Mouse (Mus musculus) adrenal gland, postnatal 10 days (tissue): Measurements from ENCODE around the gene Fsd1l. TPM values are rescaled to one million over a fixed set of nuclear protein-coding genes. Genes with fewer than 3 reads are reported as not detected.

Source experiments
- DNase-seq: peaks from one replicate; pipeline ENCODE4 v3.0.0; 2021; ENCODE audit warnings: mixed read lengths
- total RNA-seq, 2 experiments: library from RNA; stranded (reverse); gene quantifications; 2 replicates each; pipeline ENCODE4 v1.2.3; 2021

Fsd1l gene
- total RNA-seq, 2 experiments from 2014 or later, result 9.5 to 15.9 TPM

GRCm38 (mm10) chr4:53738956-53739616 lies 107.8 kb downstream of the Fsd1l start:
- peak; percentile 57 for DNase-seq

- no peak for DNase-seq
Measured at GRCm38 (mm10) chr4:53749831-53750230, 118.6 kb downstream of the Fsd1l start.

GRCm38 (mm10) chr4:53750391-53751120 lies 119.3 kb downstream of the Fsd1l start:
- DNase-seq, result no peak

Other genes starting within 250 kb of the Fsd1l start
- 10 to 100 TPM; 69.5 to 75.8 TPM for gene Slc44a1, start 191.1 kb upstream of the Fsd1l start, total RNA-seq
- 10 to 100 TPM; 14.2 to 18.1 TPM for gene Fktn, start 82.5 kb downstream of the Fsd1l start, total RNA-seq
- gene Tal2, start 148.2 kb downstream of the Fsd1l start, total RNA-seq, result under 1 TPM; 0.21 to 0.30 TPM
- 10 to 100 TPM; 33.0 to 34.8 TPM for gene Tmem38b, start 194.6 kb downstream of the Fsd1l start, total RNA-seq